Mouse (Mus musculus) MEL (cell line): ENCODE results near the gene Jam2.

Source experiments
- CHD2 ChIP-seq: IDR thresholded peaks from 2 replicates; pipeline ENCODE4 v1.6.1; 2011; ENCODE audit warnings: low read length, improper control_type of control experiment
- CTCF ChIP-seq, 3 experiments: IDR thresholded peaks in 2 of 3; conservative IDR thresholded peaks in 1 of 3; 2 replicates each; pipeline ENCODE4 v1.5.1; 2011 to 2012; ENCODE audit warnings: low read length in 3 of 3, low read depth in 2 of 3, mild to moderate bottlenecking in 2 of 3, improper control_type of control experiment in 1 of 3, inconsistent platforms in 1 of 3, mixed read lengths in 1 of 3, moderate library complexity in 1 of 3; ENCODE audit not compliant: control insufficient read depth in 1 of 3, insufficient read depth in 1 of 3, poor library complexity in 1 of 3, severe bottlenecking in 1 of 3
- JUND ChIP-seq: IDR thresholded peaks from 2 replicates; pipeline ENCODE4 v1.6.1; 2011; ENCODE audit warnings: low read depth, mild to moderate bottlenecking, improper control_type of control experiment, low read length
- MAX ChIP-seq: IDR thresholded peaks from 2 replicates; pipeline ENCODE4 v1.6.1; 2011; ENCODE audit warnings: low read length, improper control_type of control experiment
- MEF2A ChIP-seq: IDR thresholded peaks from 2 replicates; pipeline ENCODE4 v1.6.1; 2014; ENCODE audit warnings: low read depth, mild to moderate bottlenecking, inconsistent platforms, low read length, improper control_type of control experiment; ENCODE audit not compliant: poor library complexity, insufficient replicate concordance, severe bottlenecking; ENCODE audit errors: extremely low read depth
- RCOR1 ChIP-seq: IDR thresholded peaks from 2 replicates; pipeline ENCODE4 v1.6.1; 2012; ENCODE audit warnings: low read depth, mild to moderate bottlenecking, inconsistent platforms, low read length, improper control_type of control experiment
- ZC3H11A ChIP-seq: IDR thresholded peaks from 2 replicates; pipeline ENCODE4 v1.6.1; 2012; ENCODE audit warnings: low read depth, mild to moderate bottlenecking, inconsistent platforms, low read length, improper control_type of control experiment
- ZKSCAN1 ChIP-seq: IDR thresholded peaks from 2 replicates; pipeline ENCODE4 v1.6.1; 2012; ENCODE audit warnings: low read depth, mild to moderate bottlenecking, inconsistent platforms, low read length, improper control_type of control experiment, moderate library complexity

DNA sequence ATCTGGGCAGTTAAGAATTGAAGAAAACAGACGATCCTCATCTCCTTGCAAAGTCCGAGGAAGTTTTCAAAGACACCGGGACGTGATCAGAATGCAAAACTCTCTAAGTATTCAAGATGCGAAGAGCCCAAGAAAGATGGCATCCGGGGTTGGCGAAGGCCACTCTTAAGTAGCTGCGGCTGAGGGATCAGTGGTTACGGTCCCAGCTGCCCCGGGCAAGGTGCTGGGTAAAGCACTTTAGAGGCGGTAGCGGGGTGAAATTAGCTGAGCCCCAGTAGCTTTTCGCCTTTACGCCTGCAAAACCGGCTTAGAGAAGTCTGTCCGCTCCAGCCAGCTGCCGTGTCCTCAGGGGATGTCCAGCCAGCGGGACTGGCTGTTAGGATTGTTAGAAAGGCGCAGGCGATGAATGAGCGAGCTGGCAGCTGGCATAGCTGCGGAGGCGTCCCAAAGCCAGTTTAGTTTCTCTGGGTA is 873 bp downstream of the Jam2 start:
- no peak for TF ChIP-seq CHD2
- no peak for TF ChIP-seq CTCF (IDR thresholded peaks at IDR 0.05 in 2 of 3, conservative IDR thresholded peaks at IDR 0.05 in 1 of 3; ENCODE audit: control insufficient read depth in 1 of 3, insufficient read depth in 1 of 3, low read depth in 2 of 3, low read length in 3 of 3, poor library complexity in 1 of 3, severe bottlenecking in 1 of 3)
- TF ChIP-seq RCOR1: no peak
- no peak for TF ChIP-seq MEF2A
- TF ChIP-seq JUND: no peak
- TF ChIP-seq ZKSCAN1: no peak
- no peak for TF ChIP-seq ZC3H11A
- no peak for TF ChIP-seq MAX
